Mouse (Mus musculus) spleen, adult 2 months (tissue): Measurements from ENCODE around the gene BC048679. TPM values are rescaled to one million over a fixed set of nuclear protein-coding genes. Genes with fewer than 3 reads are reported as not detected.
"Not testable (repeated sequence)": the region's sequence is repeated elsewhere in the genome, so short reads cannot be mapped to it uniquely, and the experiment has no call there.

Experiments used
- DNase-seq, 2 experiments: peaks; one replicate each; pipeline versions ENCODE4 v3.0.0 to v3.0.0-alpha.2; 2012 to 2021; ENCODE audit warnings: low spot score in 2 of 2, low read depth in 1 of 2
- H3K27ac ChIP-seq: fragments of 200-500 bp; 2 replicates; pipeline ENCODE4 v1.5.1; 2012; ENCODE audit warnings: low read length, inconsistent platforms; ENCODE audit not compliant: insufficient read depth
- H3K27me3 ChIP-seq: fragments of 200-500 bp; 2 replicates; pipeline ENCODE4 v1.6.1; 2012; ENCODE audit warnings: mild to moderate bottlenecking, moderate library complexity, low read length, inconsistent platforms; ENCODE audit not compliant: control insufficient read depth, insufficient read depth
- H3K36me3 ChIP-seq: fragments of 200-500 bp; 2 replicates; pipeline ENCODE4 v1.6.1; 2012; ENCODE audit warnings: mild to moderate bottlenecking, low read length, inconsistent platforms; ENCODE audit not compliant: control insufficient read depth, insufficient read depth
- H3K4me1 ChIP-seq: fragments of 200-500 bp; 2 replicates; pipeline ENCODE4 v1.6.1; 2011; ENCODE audit warnings: inconsistent platforms; ENCODE audit not compliant: control insufficient read depth, insufficient read depth, insufficient read length
- H3K4me3 ChIP-seq: fragments of 200-500 bp; 2 replicates; pipeline ENCODE4 v1.5.1; 2011; ENCODE audit warnings: mild to moderate bottlenecking, inconsistent platforms; ENCODE audit not compliant: insufficient read depth, insufficient read length; ENCODE audit errors: extremely low read depth
- CTCF ChIP-seq: fragments of 200-500 bp; IDR thresholded peaks from 2 replicates; pipeline ENCODE4 v1.5.1; 2011; ENCODE audit warnings: mild to moderate bottlenecking, inconsistent platforms; ENCODE audit not compliant: insufficient read depth, insufficient read length, insufficient replicate concordance; ENCODE audit errors: extremely low read depth
- POLR2A ChIP-seq: fragments of 200-500 bp; IDR thresholded peaks from 2 replicates; pipeline ENCODE4 v1.6.1; 2011; ENCODE audit warnings: low read depth, low read length, inconsistent platforms
- WGBS: fragments of 180-500 bp; shearing (Covaris S2); methylation state at CpG from one replicate; pipeline ENCODE4 v1.1.7; 2018; 5-methylcytosine and 5-hydroxymethylcytosine counted together
- polyA plus RNA-seq: library from polyadenylated mRNA; depleted of rRNA; stranded (reverse); fragments of >200 nt; gene quantifications from 2 replicates; pipeline ENCODE4 v1.2.3, GENCODE M21; 2012

Gene BC048679
- polyA plus RNA-seq, 1 experiment, result not detected

- Histone ChIP-seq H3K27ac (no peak overlapping the region), H3K4me3 (no peak overlapping the region), H3K4me1 (no peaks in the 10 kb centered on the region), H3K27me3 (no peaks in the 10 kb centered on the region), H3K36me3 (no peaks in the 10 kb centered on the region)
- WGBS, result 69% methylated on average over 2 of the region's 2 CpGs
- DNase-seq, result no peak
- TF ChIP-seq CTCF, result no peak
- TF ChIP-seq POLR2A, result no peak
Measured at GRCm38 (mm10) chr7:81501050-81501449, 3.0 kb upstream of the BC048679 start.

GRCm38 (mm10) chr7:81497171-81497570 lies 910 bp downstream of the BC048679 start:
- TF ChIP-seq CTCF (no peak), POLR2A (no peak)
- 46% methylated on average over 6 of the region's 6 CpGs for WGBS

GRCm38 (mm10) chr7:81493331-81494021 lies 4.6 kb downstream of the BC048679 start, which contains the start of gene Ap3b2:
TSS of gene Ap3b2 (minus strand) at chr7:81493925.
- peak within 1 kb of the TSS; percentile 49; the same call in 1 of the 2 replicates for H3K4me3 ChIP-seq
- WGBS, result 2% methylated on average over 57 of the region's 57 CpGs
- peaks cover 7% of the 10 kb centered on the region for H3K4me1 ChIP-seq
- 0 out of 2 replicates have a peak, but pooled peaks cover 1% of the 10 kb centered on the region for H3K27me3 ChIP-seq
- TF ChIP-seq POLR2A (no peak), CTCF (no peak)
- H3K27ac ChIP-seq, result no peak within 1 kb of the TSS
- H3K36me3 ChIP-seq, result no peaks in the 10 kb centered on the region
- peak in 1 of 2 experiments; percentile 8 for DNase-seq

More at GRCm38 (mm10) chr7:81497171-81497570, 910 bp downstream of the BC048679 start:
- H3K36me3 ChIP-seq, result no peaks in the 10 kb centered on the region
- 0 out of 2 replicates have a peak, but pooled peaks cover 1% of the 10 kb centered on the region for H3K27me3 ChIP-seq
- no peak overlapping the region for H3K27ac ChIP-seq
- peaks cover 7% of the 10 kb centered on the region for H3K4me1 ChIP-seq
- no peak overlapping the region for H3K4me3 ChIP-seq
- no peak for DNase-seq

GRCm38 (mm10) chr7:81492628-81493027 lies 5.5 kb downstream of the BC048679 start:
- Histone ChIP-seq H3K36me3 (no peaks in the 10 kb centered on the region), H3K27me3 (0 out of 2 replicates have a peak, but pooled peaks cover 1% of the 10 kb centered on the region), H3K4me1 (peaks cover 7% of the 10 kb centered on the region), H3K4me3 (no peak overlapping the region), H3K27ac (no peak overlapping the region)
- WGBS, result 65% methylated on average over 9 of the region's 9 CpGs
- no peak for DNase-seq
- TF ChIP-seq CTCF (no peak), POLR2A (no peak)

GRCm38 (mm10) chr7:81489649-81490048 lies 8.4 kb downstream of the BC048679 start:
- WGBS, result 29% methylated on average over 9 of the region's 9 CpGs
- no peak overlapping the region for H3K4me3 ChIP-seq
- TF ChIP-seq POLR2A (no peak), CTCF (no peak)
- DNase-seq, result no peak
- no peaks in the 10 kb centered on the region for H3K36me3 ChIP-seq
- no peak overlapping the region for H3K27ac ChIP-seq
- peaks cover 7% of the 10 kb centered on the region for H3K4me1 ChIP-seq
- 0 out of 2 replicates have a peak, but pooled peaks cover 1% of the 10 kb centered on the region for H3K27me3 ChIP-seq

- H3K4me1 ChIP-seq, result no peaks in the 10 kb centered on the region
- WGBS, result 18% methylated on average over 8 of the region's 8 CpGs
- H3K36me3 ChIP-seq, result no peaks in the 10 kb centered on the region
- no peak overlapping the region for H3K4me3 ChIP-seq
- TF ChIP-seq POLR2A (no peak), CTCF (no peak)
- H3K27ac ChIP-seq, result no peak overlapping the region
- no peaks in the 10 kb centered on the region for H3K27me3 ChIP-seq
- DNase-seq, result no peak
Measured at GRCm38 (mm10) chr7:81480800-81481199, 17.3 kb downstream of the BC048679 start.

GRCm38 (mm10) chr7:81479531-81480090 lies 18.5 kb downstream of the BC048679 start:
- H3K4me1 ChIP-seq, result no peaks in the 10 kb centered on the region
- no peaks in the 10 kb centered on the region for H3K27me3 ChIP-seq
- DNase-seq, result no peak
- WGBS, result 60% methylated on average over 3 of the region's 3 CpGs
- TF ChIP-seq CTCF, result no peak
- no peak for TF ChIP-seq POLR2A
- no peaks in the 10 kb centered on the region for H3K36me3 ChIP-seq
- H3K4me3 ChIP-seq, result no peak overlapping the region
- no peak overlapping the region for H3K27ac ChIP-seq

GRCm38 (mm10) chr7:81478261-81478660 lies 19.8 kb downstream of the BC048679 start:
- not testable (repeated sequence) for H3K4me3 ChIP-seq, H3K27ac ChIP-seq, H3K4me1 ChIP-seq, H3K27me3 ChIP-seq, DNase-seq, H3K36me3 ChIP-seq
